Mouse (Mus musculus) C2C12 (cell line): ENCODE measurements at regions not wholly inside any gene's neighbourhood (a gene's known extent, or its start where the extent isn't known, plus 50 kb on each side); places are given as distances from the start of the nearest gene placed in this dataset.

Source experiments
- CEBPB ChIP-seq: IDR thresholded peaks from one replicate; pipeline ENCODE4 v1.6.1; 2011; ENCODE audit warnings: low read depth, mild to moderate bottlenecking, control low read depth, moderate library complexity
- CTCF ChIP-seq: IDR thresholded peaks from one replicate; pipeline ENCODE4 v1.5.1; 2011; ENCODE audit not compliant: control insufficient read depth, insufficient read depth, insufficient read length
- USF1 ChIP-seq: IDR thresholded peaks from one replicate; pipeline ENCODE4 v1.6.1; 2011; ENCODE audit warnings: low read depth, mild to moderate bottlenecking, control low read depth, moderate library complexity

DNA sequence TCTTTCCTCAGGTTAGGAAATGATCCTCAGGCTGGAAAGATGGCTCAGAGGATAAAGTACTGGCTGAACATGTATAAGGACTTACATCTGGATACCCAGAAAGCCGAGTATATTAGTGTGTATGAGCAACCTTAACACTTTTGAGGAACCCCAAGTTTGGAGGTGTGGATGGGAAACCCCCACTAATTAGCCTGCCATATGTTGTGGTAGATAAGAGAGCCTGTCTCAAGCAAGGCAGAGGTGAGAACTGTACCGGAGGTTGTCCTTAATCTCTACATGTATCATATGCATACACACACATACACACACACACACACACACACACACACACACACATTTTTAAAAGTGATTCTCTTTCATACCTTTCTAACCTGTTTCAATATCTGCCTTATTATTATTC is 62.1 kb downstream of the Gm9817 start:
- no peak for TF ChIP-seq CTCF
- TF ChIP-seq USF1, result no peak
- no peak for TF ChIP-seq CEBPB
